Mouse (Mus musculus) limb, embryonic 11.5 days (tissue): ENCODE measurements around the gene Vmn1r123. TPM values are rescaled to one million over a fixed set of nuclear protein-coding genes. Genes with fewer than 3 reads are reported as not detected.
"Not testable (repeated sequence)": the region's sequence is repeated elsewhere in the genome, so short reads cannot be mapped to it uniquely, and the experiment has no call there.

ENCODE experiments used
- ATAC-seq: fragments of 200-750 bp; cut with Nextera tagmentation; 2 replicates; pipeline ENCODE4 v1.8.0; 2017; ENCODE audit warnings: low read depth; ENCODE audit not compliant: insufficient number of reproducible peaks, low FRiP score, low TSS enrichment
- DNase-seq: peaks from one replicate; pipeline ENCODE4 v3.0.0-alpha.2; 2015; ENCODE audit warnings: low spot score
- H3K27ac ChIP-seq: fragments of 300-500 bp; sonication (generic); replicated peaks from 2 replicates; pipeline ENCODE4 v1.5.1; 2014; ENCODE audit warnings: low read depth, mild to moderate bottlenecking, low read length
- H3K27me3 ChIP-seq: fragments of 300-500 bp; sonication (generic); 2 replicates; pipeline ENCODE4 v1.6.1; 2014; ENCODE audit warnings: mild to moderate bottlenecking, low read length, mixed read lengths; ENCODE audit not compliant: control insufficient read depth, insufficient read depth
- H3K36me3 ChIP-seq: fragments of 300-500 bp; sonication (generic); 2 replicates; pipeline ENCODE4 v1.6.1; 2014; ENCODE audit warnings: mild to moderate bottlenecking, low read length, moderate library complexity, mixed read lengths; ENCODE audit not compliant: control insufficient read depth, insufficient read depth
- H3K4me1 ChIP-seq: fragments of 300-500 bp; sonication (generic); 2 replicates; pipeline ENCODE4 v1.6.1; 2014; ENCODE audit warnings: low read length, mixed read lengths; ENCODE audit not compliant: control insufficient read depth, insufficient read depth
- H3K4me2 ChIP-seq: fragments of 300-500 bp; sonication (generic); 2 replicates; pipeline ENCODE4 v1.6.1; 2014; ENCODE audit warnings: low read depth, mild to moderate bottlenecking, moderate library complexity; ENCODE audit not compliant: severe bottlenecking
- H3K4me3 ChIP-seq: fragments of 300-500 bp; sonication (generic); 2 replicates; pipeline ENCODE4 v1.5.1; 2014; ENCODE audit warnings: low read depth, low read length
- H3K9ac ChIP-seq: fragments of 300-500 bp; sonication (generic); 2 replicates; pipeline ENCODE4 v1.6.1; 2014; ENCODE audit warnings: mild to moderate bottlenecking, low read length
- H3K9me3 ChIP-seq: fragments of 300-500 bp; sonication (generic); 2 replicates; pipeline ENCODE4 v1.6.1; 2016; ENCODE audit warnings: low read length; ENCODE audit not compliant: control insufficient read depth
- WGBS: fragments of 180-500 bp; shearing (Covaris S2); extraction: QIAGEN DNeasy Blood & Tissue Kit; methylation state at CpG from one replicate; pipeline ENCODE4 v1.1.7; 2014; 5-methylcytosine and 5-hydroxymethylcytosine counted together
- polyA plus RNA-seq: library from polyadenylated mRNA; unstranded; fragments of >200 nt; fragmentation: Nextera tagmentation; extraction: Ambion mirVana; gene quantifications from 2 replicates; pipeline ENCODE4 v1.2.1, GENCODE M21; 2014

Vmn1r123 gene
- polyA plus RNA-seq = not detected in 2 replicates

- H3K4me1 ChIP-seq, ATAC-seq, H3K36me3 ChIP-seq, H3K27me3 ChIP-seq, H3K27ac ChIP-seq, H3K4me2 ChIP-seq, DNase-seq, H3K4me3 ChIP-seq, H3K9me3 ChIP-seq, H3K9ac ChIP-seq: not testable (repeated sequence)
- 38% methylated on average over 1 of the region's 3 CpGs for WGBS
These were observed at the start of gene Vmn1r123 for GRCm38 (mm10) chr7:21161885-21162284. Vmn1r123 (plus strand) TSS chr7:21162185.

DNA sequence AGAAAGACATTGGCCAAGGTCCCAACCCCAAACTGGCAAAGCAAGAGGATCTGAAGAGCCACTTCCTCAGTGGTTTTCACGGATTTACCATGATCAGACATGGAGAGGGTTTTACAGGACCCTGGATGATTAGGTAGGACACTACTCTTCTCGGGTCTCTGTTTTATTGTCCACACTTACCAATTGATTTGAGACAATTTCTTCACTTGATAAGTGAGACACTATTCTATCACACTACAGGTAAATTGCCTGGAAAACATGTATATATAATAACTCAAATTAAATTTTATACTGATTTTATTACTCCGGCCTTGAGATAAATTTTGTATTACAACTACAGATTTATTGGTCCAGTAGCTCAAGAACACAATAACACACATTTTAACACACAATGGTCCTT is 28.0 kb upstream of the Vmn1r123 start, which contains the start of gene Vmn1r122:
TSS of gene Vmn1r122 (minus strand) at position 101 of the 400 bp plus-strand sequence.
- not testable (repeated sequence) for H3K9me3 ChIP-seq, H3K27ac ChIP-seq, H3K9ac ChIP-seq, DNase-seq, H3K4me2 ChIP-seq, ATAC-seq, H3K4me3 ChIP-seq, H3K27me3 ChIP-seq, H3K36me3 ChIP-seq, H3K4me1 ChIP-seq
- WGBS = 86% methylated on average over 2 of the region's 3 CpGs

- H3K27me3 ChIP-seq, ATAC-seq, H3K27ac ChIP-seq, H3K4me2 ChIP-seq, H3K4me1 ChIP-seq, H3K9me3 ChIP-seq, H3K36me3 ChIP-seq, H3K4me3 ChIP-seq, DNase-seq, H3K9ac ChIP-seq: not testable (repeated sequence)
- 58% methylated on average over 1 of the region's 2 CpGs for WGBS
These were observed 28.3 kb downstream of the Vmn1r123 start, which contains the start of gene Gm5157 for GRCm38 (mm10) chr7:21190323-21190722. Gm5157 (minus strand) TSS chr7:21190423.

Other genes with a start within 250 kb of the Vmn1r123 start
- not detected in 2 replicates for gene Vmn1r118, start 249.8 kb upstream of the Vmn1r123 start, polyA plus RNA-seq
- not detected in 2 replicates for gene Vmn1r119, start 149.7 kb upstream of the Vmn1r123 start, polyA plus RNA-seq
- gene Vmn1r120, start 108.4 kb upstream of the Vmn1r123 start, polyA plus RNA-seq = not detected in 2 replicates
- gene Vmn1r121, start 63.7 kb upstream of the Vmn1r123 start, polyA plus RNA-seq = not detected in 2 replicates
- gene Vmn1r122, start 28.1 kb upstream of the Vmn1r123 start, polyA plus RNA-seq = not detected in 2 replicates
- not detected in 2 replicates for gene Gm5157, start 28.2 kb downstream of the Vmn1r123 start, polyA plus RNA-seq
- gene Vmn1r124, start 98.4 kb downstream of the Vmn1r123 start, polyA plus RNA-seq = not detected in 2 replicates
- gene Vmn1r125, start 110.0 kb downstream of the Vmn1r123 start, polyA plus RNA-seq = not detected in 2 replicates
- not detected in 2 replicates for gene Vmn1r126, start 139.3 kb downstream of the Vmn1r123 start, polyA plus RNA-seq
- gene Vmn1r127, start 157.7 kb downstream of the Vmn1r123 start, polyA plus RNA-seq = not detected in 2 replicates
- gene Vmn1r128, start 187.2 kb downstream of the Vmn1r123 start, polyA plus RNA-seq = not detected in 2 replicates
- not detected in 2 replicates for gene Vmn1r129, start 199.1 kb downstream of the Vmn1r123 start, polyA plus RNA-seq